Mouse (Mus musculus) cerebellum, adult (tissue): ENCODE data around the gene Fsd2.

Experiments
- ATAC-seq: cut with Nextera tagmentation; 2 replicates; pipeline ENCODE4 v1.9.2; 2017; ENCODE audit warnings: mild to moderate bottlenecking, moderate library complexity, mixed read lengths; ENCODE audit not compliant: insufficient number of reproducible peaks, low FRiP score, low TSS enrichment

Fsd2 gene

GRCm38 (mm10) chr7:81573397-81573796 lies 6.7 kb upstream of the Fsd2 start:
- no peak for ATAC-seq

GRCm38 (mm10) chr7:81572610-81573268 lies 6.0 kb upstream of the Fsd2 start:
- ATAC-seq = no peak

DNA sequence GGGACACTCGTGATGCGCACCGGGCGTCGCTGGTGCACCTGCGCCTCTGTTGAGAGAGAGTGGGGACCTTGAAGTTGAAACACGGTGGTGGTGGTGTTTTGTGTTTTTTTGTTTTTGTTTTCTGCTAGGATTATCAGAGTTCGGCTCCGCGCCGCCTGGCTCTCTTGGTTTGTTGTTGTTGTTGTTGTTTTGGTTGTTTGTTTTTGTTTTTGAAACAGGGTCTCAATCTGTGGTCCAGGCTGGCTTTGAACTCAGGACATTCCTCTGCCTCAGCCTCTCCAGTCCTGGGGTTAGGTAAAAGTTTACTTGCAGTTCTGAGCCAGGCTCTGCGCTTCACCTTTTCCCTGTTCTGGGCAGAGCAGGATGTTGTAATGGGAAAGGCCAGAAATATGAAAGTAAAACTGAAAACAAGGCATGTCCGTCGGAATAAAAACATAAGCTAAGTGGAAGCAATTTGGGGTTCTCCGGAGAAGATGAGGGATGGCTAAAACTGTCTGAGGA lies 5.2 kb upstream of the Fsd2 start:
- no peak for ATAC-seq

DNA sequence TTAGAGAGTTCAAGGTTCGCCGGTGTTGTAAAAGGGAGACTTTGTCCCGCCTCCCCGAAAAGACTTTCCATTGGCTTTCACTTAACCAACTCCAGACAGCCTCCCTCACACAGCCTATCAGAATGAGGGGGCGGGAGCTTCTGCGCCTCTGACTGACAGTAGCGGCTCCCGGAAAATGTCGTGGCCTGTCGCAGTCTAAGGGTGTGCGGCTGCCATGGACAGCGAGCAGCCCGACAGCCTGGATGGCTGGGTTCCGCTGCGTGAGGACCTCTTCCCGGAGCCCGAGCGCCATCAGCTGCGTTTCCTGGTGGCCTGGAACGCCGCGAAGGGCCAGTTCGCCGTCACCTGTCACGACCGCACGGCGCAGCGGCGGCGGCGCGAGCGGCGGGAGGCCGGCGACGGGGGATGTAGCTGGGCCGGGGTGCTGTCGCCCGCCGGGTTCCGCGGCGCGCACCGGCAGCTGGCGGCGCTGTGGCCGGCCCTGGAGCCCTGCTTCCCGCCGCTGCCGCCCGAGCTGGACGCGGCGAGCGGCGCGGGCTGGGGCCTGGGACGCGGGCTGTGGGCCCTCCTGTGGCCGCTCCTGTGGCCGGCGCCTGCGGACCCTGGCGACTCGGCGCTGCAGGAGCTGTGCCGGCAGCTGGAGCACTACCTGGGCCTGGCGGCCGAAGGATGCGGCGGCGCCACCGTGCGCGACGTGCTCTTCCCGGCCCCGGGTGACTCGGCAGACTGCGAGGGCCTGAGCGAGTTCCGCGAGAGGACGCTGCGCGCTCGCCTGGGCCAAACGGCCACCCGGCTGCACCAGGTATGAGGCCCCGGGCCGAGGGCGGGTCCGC lies 4.6 kb upstream of the Fsd2 start, which contains the start of gene Whamm:
TSS of gene Whamm (plus strand) at position 159 of the 833 bp plus-strand sequence.
- ATAC-seq = peak; percentile 99

DNA sequence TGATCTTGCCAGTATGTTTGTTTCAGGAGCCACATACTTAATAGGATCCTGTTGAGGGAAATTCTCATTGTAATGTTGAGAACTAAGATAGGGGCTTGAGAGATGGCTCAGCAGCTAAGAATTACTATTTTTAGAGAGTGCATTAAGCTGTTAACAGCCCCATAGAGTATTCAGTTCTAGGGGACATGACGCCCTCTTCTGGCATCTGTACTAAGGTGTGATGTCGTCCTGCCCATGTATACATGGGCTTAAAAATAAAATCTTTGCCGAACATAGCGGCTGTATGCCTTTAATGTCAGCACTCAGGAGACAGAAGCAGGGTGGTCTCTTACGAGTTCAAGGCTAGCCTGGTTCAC lies 4.0 kb upstream of the Fsd2 start:
- peak; percentile 38; the same call in 1 of the 2 replicates for ATAC-seq

DNA sequence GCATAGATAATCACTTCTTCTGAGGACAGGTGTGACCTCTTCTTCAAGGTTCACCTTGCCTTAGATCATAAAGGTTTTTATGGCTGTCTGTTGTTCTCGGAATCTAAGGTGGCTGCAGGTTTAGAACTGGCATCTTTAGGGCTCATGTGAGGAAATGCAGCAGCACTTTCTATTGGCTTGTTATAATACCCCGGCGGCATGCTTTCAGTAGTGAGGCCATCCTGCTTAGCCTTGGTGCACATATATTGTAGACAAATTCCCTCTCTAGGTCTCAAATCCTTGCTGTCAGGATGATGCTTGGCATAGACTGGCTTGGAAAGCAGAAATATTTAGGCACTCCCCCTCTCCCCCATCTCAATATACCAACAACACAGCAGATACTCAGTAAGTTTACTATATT lies 3.5 kb upstream of the Fsd2 start:
- no peak for ATAC-seq

DNA sequence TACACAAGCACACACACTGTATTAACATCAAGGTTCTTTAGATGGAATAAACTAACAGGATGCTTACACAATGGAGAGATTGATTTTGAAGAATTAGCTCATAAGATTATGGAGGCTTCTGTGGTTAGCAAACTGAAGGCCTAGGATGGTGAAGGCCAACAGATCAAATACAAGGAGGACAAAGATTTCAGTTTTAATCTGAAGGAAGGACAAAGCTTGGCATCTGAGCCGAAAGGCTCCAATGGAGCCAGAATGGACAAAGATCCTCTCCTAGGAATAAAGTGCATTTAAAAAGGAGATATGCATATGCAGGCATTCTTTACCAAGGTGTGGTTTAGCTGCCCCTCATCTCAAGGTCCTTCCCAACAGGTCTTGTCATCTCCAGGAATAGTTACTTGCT lies 3.1 kb upstream of the Fsd2 start:
- no peak for ATAC-seq

DNA sequence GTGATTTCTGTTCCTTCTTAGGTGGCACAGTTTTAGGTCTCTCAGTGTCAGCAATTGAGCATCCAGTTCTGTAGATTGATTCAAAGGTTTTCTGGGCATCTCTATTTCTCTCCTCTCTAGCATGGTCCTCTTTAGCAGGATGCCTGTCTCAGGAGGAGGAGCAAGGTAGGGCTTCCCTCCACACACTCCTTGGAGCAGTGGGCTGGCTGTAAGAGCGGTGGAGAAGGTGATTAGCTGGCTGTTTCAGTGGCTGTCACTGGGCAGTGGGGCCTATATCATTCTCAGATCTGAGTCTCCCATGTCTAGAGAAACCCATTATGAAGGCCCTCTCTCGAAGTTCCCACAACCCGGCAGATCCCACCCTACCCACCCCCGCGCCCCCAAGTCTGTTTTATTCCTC lies 652 bp upstream of the Fsd2 start:
- ATAC-seq = no peak

GRCm38 (mm10) chr7:81566332-81566731 lies 412 bp downstream of the Fsd2 start:
- no peak for ATAC-seq

DNA sequence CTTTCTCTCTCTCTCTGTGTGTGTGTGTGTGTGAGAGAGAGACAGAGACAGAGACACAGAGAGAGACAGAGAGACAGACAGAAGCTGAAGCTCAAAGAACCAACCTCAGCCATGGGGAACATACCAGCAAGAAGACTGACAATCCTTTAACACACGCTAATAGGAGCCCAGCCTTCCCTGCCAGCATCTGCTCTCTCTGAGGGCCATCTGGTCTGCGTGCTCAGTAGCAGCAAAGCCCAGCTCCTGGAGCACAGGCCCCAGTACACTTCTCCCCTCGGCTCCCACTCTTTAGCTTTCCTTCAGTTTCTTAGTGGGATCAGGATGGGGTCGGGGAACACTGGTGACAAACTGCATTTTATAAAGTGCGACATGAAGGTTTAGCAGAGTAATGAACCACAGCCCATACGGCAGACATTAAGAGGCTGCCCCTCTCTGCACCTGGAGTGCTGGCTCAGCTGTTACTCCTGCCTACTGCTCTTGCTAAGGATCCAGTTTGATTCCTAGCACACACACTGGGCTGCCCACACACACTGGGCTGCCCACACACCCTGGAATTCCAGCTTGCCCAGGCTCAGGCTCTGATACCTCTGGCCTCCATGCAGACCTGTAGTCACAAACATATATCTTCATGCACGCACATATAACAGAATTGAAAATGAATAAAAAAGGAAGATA lies 1.2 kb downstream of the Fsd2 start:
- no peak for ATAC-seq

DNA sequence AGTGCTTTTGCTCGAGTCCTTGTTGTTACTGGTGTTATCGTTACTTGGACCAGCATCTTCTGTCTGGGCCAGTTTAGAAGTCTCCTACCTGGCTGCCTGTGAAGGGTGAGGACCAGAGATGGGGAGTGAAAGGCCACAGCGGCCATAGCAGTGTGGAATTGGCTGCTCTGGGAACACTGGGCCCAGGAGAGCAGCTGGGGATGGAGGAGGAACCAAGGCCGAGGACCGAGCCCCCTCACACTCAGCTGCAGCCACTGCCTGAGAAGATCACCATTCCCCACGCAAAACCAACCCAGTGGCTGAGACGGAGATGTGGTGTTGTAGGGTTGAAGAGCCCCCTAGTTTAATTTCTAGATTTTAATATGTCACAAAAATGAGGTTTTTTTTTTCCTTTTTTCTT lies 2.0 kb downstream of the Fsd2 start:
- ATAC-seq = no peak

DNA sequence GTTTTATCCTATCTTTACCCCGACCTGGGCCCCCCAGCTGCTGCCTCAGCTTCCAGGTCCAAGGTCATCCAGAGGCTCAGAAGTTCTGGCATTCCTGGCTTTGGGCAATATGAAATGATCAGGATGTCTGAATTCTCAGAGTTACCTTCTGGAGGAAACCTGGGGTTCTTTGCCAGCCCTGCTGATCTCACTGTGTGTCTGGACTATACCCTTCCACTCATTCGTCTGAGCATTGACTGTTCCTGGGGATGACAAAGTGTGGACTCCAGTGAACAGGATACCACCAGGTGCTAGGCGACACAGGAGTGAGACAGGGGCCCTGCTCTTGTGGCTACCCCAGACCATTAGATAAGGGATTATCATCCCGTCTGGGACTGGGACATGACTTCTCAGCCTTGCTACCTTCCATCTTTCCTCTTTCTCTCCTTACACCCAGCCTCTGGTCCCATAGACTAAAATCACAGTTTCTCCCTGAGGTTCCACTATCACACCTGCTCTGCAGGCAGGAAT lies 3.2 kb downstream of the Fsd2 start:
- ATAC-seq = no peak

GRCm38 (mm10) chr7:81561211-81561610 lies 5.5 kb downstream of the Fsd2 start:
- no peak for ATAC-seq

GRCm38 (mm10) chr7:81560101-81561049 lies 6.4 kb downstream of the Fsd2 start:
- ATAC-seq = no peak

- ATAC-seq = no peak
Observed at GRCm38 (mm10) chr7:81559231-81559980, 7.3 kb downstream of the Fsd2 start.

DNA sequence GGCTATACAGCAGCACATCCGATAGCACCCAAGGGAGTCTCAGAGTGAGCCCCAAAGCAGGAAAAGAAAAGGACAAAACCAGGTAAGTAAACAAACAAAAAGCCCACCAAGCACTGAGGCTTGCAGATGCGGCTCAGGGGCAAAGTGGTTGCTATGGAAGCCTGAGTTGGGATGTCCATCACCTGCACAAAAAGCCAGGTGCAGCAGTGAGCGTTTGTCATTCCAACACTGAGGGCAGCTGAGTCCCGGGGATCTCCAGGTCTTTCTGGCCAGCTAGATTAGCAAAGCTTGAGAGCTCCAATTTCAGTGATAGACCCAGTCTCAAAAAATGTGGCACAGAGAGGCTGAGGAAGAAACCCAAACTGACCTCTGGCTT lies 8.8 kb downstream of the Fsd2 start:
- no peak for ATAC-seq

DNA sequence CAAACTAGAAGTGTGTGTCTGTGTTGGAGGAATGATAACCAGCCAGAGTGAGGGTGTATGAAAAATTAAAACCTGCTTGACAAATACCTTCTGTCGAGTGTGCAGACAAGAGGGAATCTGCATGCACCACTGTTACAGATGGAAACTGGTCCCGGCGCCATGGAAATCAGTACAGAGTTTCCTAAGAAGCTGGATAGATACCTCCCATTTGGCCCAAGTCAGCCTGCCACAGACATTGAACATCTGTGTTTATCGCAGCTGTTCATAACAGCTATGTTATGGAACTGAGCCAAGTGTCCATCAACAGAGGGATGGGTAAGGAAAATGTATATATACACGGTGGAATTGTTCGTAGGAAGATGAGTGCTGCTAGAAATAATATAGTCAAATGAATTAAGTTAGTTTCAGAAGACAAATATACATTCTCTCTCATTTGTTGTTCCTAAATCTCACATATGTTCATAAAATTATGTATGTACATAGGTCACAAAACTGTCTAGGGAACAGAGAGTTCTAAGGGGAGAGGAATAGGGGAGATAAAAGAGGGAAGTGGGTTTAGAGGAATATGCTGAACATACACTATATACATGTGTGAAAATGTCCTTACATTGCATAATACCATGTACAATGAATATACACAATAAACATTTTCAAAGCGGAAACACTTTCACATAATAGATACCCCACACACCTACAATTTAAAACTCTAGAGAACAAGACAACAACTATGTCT lies 9.3 kb downstream of the Fsd2 start:
- no peak for ATAC-seq

DNA sequence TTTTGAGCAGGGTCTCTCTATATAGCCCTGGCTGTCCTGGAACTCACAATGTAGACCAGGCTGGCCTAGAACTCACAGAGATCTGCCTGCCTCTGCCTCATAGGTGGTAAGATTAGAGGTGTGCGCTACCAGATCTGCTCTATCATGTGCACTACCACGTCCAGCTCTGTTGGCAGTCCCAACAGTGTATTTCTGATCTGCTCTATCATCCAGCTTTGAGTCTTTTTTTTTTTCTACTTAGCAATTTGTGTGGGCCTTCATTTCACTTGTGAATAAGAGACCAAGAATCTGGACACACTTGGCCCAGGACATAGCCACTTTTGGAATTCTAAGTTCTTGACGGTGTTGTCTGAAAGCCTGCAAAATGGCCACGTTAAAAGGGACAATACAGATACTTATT lies 9.9 kb downstream of the Fsd2 start:
- ATAC-seq = no peak

DNA sequence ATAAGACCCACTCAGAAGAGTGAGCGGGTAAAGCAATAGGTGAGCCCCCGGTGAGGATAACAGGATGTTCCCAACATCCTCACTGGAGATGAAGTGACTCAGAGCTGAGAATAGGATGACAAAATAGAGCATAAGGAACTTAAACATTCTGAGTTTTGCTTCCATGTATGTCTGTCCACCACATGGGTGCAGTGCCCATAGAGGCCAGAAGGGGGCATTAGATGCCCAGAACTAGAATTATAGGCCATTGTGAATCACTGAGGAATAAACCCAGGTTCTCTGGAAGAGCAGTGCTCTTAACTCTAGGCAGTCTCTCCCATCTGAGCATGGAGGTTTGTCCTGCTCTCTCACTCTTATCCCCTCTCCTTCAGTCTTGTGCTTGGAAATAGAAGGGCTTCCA lies 12.4 kb downstream of the Fsd2 start:
- ATAC-seq = no peak
